Mouse (Mus musculus) adipose tissue, adult 10 weeks (tissue): ENCODE data around the gene Sema4b. TPM values are rescaled to one million over a fixed set of nuclear protein-coding genes. Genes with fewer than 3 reads are reported as not detected.

ENCODE experiments used
- polyA plus RNA-seq: library from polyadenylated mRNA; stranded (reverse); fragments of 350-450 nt; fragmentation: Illumina TruSeq; extraction: RNeasy Lipid Tissue Mini Kit (QIAGEN cat#74804); gene quantifications from one replicate; pipeline ENCODE4 v1.2.3, GENCODE M21; 2014; ENCODE audit warnings: low read depth, low replicate concordance

The Sema4b gene
- polyA plus RNA-seq: 13.7 TPM

DNA sequence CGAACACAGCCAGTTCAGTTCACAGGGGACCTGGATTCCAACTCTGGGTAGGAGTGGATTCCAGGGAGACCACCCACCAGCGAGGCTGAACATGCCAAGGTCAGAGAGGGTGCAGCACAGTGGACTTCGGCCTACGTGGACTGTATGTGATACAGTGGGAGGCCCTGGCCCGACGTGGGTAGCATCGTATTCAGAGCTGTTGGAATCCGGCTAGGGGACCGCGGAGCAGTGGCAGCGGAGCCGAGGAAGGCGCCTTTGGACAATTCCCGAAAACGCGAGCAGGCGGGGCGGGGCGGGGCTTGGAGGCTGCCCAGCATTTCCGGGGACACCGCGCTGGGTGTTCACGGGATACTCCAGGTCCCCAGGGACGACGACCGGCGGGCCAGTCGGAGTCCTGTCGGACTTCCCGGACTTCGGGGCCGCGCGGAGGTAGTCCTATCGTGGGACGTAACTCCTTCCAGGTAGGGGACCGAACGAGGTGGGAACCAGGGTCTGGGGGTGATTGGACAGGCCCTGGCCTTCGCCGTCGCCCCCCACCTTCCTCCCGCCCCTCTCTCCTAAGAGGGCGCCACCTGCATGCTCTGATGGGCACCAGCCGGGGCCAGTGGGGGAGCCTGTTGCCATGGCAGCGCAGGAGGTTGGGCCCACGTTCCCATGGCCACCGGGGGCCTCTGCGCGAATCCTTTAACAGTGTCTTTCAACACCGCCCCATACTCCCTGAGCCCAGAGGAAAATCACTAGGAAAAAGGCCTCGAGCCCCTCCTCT lies at the start of gene Sema4b:
TSS of gene Sema4b (plus strand) at position 311 of the 766 bp plus-strand sequence.

DNA sequence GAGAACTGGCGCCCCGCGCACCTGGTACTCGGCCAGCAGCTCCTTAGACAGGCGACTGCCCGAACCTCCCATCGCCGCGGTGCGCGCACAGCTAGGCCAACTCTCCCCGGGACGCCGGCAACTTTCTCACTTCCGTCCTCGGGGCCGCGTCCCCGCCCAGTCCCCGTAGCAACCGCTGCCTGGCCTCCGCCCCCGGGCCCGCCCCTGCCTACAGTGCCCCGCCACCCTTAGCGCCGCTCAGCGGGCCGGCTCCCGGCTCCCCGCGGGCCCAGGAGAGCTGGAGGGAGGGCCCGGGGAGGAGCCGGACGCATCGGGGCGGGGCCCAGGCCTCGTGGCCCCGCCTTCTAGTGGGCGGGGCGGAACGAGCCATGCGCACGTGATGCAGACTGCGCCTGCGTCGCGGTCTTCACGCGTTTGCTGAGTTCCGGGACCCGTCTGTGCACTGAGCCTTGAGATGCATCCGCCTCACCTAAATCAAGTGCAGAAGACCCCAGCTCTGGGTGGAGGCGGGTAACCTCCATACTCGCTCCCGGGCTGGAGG lies 45.9 kb downstream of the Sema4b start, which contains the start of the genes Cib1 and Gdpgp1:
TSS of gene Cib1 (minus strand) at position 325 of the 541 bp plus-strand sequence.
TSS of gene Gdpgp1 (plus strand) at position 377 of the 541 bp plus-strand sequence.

DNA sequence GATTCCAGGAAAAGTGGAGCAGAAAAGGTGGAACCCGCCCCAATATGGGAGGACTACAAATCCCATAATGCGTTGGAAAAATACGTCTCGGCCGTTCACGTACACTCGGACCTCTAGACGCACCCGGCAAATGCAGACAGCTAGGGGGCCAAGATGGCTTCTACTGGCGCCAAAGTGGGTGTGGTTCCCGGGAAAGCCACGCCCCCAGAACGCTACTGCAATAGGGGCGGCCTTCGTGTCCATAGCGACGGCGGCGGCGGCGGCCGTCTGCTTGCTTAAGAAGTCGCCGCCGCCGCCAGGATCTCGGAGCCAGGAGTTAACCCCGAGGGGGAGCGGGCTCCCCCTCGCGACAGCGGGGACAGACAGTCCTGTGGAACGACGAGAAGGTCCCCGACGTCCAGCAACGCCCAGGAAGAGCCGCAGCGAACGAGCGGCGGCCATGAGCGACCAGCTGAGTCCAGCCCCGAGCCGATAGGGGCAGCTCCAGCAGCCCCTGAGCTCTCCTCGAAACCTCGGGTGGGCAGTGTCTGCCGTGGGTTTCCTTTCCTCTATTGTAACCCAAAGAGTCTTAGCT lies 59.6 kb downstream of the Sema4b start, which contains the start of gene Ttll13:
TSS of gene Ttll13 (plus strand) at position 229 of the 574 bp plus-strand sequence.

DNA sequence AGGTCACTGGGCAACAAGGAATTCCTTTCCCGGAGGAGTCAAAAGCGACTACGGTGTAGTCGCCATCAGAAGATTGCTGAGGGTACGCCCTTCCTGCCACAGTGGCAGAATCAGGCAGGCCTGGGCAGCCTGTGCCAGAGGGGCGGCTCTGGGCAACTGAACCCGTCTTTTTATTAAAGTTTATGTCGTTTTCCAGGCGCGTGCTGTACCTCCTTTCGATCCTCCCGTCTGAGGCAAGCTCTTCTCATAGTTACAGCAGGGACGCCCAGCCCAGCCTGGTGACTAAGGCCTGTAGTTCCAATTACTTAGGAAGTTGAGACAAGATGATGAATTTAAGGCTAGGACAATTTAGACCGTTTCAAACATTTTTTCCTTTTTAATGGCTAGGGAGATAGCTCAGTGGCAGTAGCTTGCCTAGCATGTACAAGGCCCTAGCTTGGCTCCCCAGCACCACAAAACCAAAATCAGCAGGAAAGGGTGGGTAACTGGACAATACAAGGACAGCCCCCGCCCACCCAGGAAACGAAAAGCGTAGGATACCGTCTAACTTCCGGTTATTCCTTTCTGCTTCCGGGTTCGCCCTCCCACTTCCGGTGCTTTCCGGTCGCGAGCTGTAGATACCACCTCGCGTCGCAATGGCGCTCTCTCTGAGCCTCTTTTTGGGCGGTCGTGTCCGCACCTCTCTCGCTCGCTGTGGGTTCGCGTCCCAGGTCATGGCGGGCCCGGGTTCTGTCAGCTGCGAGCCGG lies 74.2 kb downstream of the Sema4b start, which contains the start of gene Ngrn:
TSS of gene Ngrn (plus strand) at position 591 of the 747 bp plus-strand sequence.

DNA sequence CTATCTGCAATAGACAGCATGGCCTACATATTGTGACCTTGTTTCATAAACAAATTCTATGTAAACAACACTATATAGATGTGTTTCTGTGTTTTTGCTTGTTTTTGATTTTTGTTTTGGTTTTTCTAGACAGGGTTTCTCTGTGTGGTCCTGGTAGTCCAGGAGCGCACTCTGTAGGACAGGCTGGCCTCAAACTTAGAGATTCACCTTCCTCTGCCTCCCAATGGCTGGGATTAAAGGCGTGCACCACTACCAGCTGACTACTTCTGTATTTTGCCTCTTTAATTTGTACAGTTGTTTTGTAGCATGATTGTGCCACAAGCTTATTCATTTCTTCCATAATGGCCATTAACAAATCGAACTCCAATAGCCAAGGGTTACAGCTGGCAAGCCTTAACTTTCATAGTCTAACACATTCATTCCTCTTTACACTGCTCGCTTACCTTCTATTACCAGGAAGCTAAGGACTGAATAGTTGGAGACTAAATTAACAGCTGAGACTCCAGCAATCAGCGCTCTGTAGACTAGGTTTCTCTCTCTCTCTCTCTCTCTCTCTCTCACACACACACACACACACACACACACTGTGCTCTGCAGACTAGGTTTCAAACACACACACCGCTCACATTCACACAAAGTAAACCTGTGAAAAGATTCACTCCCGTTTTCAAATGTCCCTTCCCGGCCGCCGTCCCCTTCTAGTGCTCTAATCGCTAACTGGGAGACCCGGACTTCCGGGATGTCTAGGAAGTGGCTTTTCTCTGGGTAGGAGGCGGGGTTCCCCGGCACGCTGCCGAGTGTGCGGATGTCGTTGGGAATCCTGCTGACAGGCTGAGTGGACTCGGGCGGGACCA lies 82.5 kb downstream of the Sema4b start, which contains the start of gene Vps33b:
TSS of gene Vps33b (plus strand) at position 753 of the 854 bp plus-strand sequence.

Other genes starting within 250 kb of the Sema4b start
- 12.4 TPM for gene Zfp710, start 162.0 kb upstream of the Sema4b start, polyA plus RNA-seq
- 136 TPM for gene Idh2, start 71.4 kb upstream of the Sema4b start, polyA plus RNA-seq
- 89.5 TPM for gene Cib1, start 46.0 kb downstream of the Sema4b start, polyA plus RNA-seq
- 2.5 TPM for gene Gdpgp1, start 46.0 kb downstream of the Sema4b start, polyA plus RNA-seq
- gene Ttll13, start 59.5 kb downstream of the Sema4b start, polyA plus RNA-seq: 9.4 TPM
- 36.8 TPM for gene Ngrn, start 74.4 kb downstream of the Sema4b start, polyA plus RNA-seq
- gene Vps33b, start 82.8 kb downstream of the Sema4b start, polyA plus RNA-seq: 14.3 TPM
- gene Prc1, start 107.6 kb downstream of the Sema4b start, polyA plus RNA-seq: 4.9 TPM
- gene Rccd1, start 137.6 kb downstream of the Sema4b start, polyA plus RNA-seq: 22.6 TPM
- gene Unc45a, start 154.2 kb downstream of the Sema4b start, polyA plus RNA-seq: 27.2 TPM
- gene Hddc3, start 156.3 kb downstream of the Sema4b start, polyA plus RNA-seq: 28.5 TPM
- gene Man2a2, start 184.5 kb downstream of the Sema4b start, polyA plus RNA-seq: 74.3 TPM
- 11.1 TPM for gene Fes, start 201.1 kb downstream of the Sema4b start, polyA plus RNA-seq
- 53.4 TPM for gene Furin, start 218.6 kb downstream of the Sema4b start, polyA plus RNA-seq